Mouse (Mus musculus) kidney, postnatal 14 days (tissue): ENCODE data around the gene Ahcyl2.
A peak's percentile ranks its signal among the peaks of the same experiment; 100 is the strongest.
"Not testable (repeated sequence)": the region's sequence is repeated elsewhere in the genome, so short reads cannot be mapped to it uniquely, and the experiment has no call there.

Source experiments
- DNase-seq: peaks from one replicate; pipeline ENCODE4 v3.0.0; 2022; ENCODE audit warnings: mixed read lengths

The Ahcyl2 gene

DNA sequence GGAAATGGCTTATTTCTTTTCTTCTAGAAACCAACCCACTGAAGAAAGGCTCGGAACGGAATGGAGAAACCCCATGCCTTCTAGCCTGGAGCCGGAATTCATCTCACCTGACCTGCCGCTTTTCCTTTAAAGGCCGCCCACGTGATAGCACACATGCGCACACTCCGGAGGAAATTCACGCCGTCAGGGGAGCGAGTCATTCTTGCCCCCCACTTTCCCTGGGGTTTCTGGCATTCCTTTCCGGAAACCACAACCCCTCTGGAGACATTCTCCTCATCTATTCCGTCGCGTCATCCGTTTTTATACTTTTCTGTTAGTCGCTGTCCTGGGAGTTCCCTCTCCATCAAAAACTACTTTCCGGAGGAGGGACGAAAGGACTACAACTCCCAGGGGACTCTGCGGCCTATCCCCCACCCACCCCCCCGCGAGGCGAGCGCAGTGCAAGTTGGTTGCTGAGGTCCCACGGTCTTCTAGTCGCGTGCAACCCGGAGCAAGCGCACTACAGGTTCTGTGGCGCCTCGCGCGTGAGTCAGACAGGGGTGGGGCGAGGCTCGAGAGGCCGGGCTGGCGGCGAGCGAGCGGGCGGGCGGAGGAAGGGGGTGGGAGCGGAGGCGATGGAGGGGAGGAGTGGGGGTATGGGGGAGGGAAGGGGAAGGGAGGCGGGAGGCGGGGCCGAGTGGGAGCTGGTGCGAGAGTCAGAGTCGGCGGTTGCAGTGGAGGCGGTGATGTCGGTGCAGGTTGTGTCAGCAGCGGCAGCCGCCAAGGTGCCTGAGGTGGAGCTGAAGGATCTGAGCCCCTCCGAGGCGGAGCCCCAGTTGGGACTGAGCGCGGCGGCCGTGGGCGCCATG, at the start of gene Ahcyl2:
TSS of gene Ahcyl2 (plus strand) at position 199 of the 848 bp plus-strand sequence.
- peak; percentile 98 for DNase-seq

DNA sequence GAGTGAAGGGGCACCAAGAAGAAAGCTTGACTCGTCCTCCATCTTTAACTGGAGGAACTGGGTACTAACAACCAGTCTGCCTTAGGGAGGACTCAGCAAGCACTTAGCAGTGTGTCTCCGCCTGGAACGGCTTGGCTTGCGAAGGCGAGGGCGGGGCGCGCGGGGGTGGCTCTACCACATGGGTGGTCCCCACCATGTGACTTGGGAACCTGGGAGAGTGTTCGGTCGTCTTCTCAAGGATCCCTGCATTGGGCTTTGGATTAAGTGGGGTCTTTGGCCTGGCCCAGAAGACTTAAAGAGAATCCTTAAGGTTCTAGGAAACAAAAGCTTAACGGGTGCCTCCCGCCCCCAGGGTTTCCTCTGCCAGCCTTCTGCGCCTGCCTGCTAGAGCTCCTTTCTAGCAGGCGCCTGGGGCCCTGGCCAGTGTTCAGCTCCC, 48.9 kb upstream of the Ahcyl2 start:
- peak; percentile 20 for DNase-seq

DNA sequence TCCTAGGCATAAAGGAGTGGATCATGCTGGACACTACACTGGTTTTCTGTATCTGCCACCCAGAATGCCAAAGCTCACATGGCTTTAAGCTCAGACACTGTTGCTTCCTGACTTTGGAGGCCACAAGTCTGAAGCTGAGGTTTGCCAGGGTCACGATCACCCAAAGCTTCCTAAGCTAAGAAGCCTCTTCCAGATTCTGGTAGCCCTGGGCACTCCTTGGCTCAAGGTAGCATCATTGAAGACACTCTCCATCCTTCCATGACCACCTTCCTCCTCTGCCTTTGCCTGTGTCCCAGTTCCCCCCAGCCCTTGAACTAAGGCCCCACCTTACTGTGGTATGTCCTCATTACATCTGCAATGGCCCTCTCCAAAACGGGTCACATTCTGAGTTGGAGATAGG, 45.9 kb upstream of the Ahcyl2 start:
- no peak for DNase-seq

DNA sequence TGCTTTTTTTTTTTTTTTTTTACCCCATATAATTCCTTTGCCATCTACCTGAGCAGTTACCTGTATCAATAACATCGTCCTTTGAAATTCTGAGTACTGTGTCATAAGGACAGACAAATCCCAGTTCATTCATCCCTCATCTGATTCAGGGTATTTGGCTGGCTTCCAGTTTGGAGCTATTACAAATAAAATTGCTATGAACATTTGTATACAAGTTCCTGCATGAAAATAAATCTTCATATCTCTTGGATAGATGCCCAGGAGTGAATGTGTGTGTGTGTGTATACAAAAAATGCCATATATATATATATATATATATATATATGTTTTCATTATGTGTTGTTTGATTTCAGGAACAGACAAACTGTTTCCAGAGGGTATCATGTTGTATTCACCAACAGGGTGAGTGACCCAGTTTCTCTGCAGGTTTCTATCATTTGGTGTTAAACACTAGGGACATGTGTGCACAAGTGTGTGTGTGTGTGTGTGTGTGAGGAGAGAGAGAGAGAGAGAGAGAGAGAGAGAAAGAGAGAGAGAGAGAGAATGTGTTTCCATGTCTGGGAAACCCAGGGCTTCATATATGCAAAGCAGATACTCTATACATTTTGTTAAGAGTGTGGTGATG, 41.1 kb upstream of the Ahcyl2 start:
- no peak for DNase-seq

DNA sequence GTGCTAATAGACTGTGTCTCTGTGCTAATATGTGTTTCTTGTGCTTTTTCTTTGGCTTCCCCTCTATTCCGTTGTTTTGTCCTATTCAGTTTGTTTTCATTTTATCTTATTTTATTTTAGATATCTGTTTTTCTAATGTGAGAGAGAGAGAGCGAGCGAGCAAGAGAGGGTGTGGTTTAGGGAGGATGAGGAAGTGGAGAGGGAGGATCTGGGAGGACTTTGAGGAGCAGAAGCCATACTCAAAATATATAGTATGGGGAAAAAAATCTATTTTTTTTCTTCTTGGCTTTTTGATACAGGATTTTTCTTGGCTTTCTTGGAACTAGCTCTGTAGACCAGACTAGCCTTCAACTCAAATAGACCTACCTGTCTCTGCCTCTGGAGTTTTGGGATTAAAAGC, 39.8 kb upstream of the Ahcyl2 start:
- no peak for DNase-seq

DNA sequence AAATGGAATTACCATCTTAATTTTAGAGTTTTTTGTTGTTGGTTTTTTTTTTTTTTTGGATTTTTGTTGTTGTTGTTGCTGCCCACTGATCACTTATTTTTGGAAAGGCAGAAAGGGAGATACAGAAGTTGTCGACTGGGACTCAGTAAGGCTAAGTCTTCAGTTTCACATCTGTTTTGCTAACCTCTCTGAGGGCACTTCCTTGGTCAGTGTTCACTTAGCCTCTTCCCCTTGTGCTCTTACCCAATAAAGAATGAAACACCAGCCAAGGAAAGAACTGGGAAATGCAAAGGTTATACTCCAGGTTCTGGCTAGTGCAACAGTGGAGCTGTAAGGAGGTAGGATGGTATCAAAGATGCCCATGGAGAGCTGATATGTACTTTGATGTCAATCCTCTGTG, 38.3 kb upstream of the Ahcyl2 start:
- no peak for DNase-seq

DNA sequence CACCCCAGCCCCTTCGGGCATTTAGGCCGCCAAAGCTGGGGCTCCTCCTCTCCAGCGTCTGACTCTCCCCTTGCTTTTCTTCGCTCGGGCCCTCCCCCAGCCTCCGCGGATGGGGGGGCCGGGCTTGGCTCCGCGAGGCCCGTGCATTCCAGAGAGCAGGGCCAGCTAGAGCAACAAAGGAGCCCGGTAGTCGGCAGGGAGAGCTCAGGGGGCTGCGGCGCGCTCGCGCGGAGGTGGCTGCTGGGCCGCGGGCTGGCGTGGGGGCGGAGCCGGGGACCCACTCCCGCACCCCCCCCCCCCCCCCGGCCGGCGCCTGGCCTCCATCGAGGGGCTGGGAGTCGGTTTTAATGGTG, 32.5 kb upstream of the Ahcyl2 start, which contains the start of gene Smo:
TSS of gene Smo (plus strand) at position 168 of the 353 bp plus-strand sequence.
- peak; percentile 92 for DNase-seq

DNA sequence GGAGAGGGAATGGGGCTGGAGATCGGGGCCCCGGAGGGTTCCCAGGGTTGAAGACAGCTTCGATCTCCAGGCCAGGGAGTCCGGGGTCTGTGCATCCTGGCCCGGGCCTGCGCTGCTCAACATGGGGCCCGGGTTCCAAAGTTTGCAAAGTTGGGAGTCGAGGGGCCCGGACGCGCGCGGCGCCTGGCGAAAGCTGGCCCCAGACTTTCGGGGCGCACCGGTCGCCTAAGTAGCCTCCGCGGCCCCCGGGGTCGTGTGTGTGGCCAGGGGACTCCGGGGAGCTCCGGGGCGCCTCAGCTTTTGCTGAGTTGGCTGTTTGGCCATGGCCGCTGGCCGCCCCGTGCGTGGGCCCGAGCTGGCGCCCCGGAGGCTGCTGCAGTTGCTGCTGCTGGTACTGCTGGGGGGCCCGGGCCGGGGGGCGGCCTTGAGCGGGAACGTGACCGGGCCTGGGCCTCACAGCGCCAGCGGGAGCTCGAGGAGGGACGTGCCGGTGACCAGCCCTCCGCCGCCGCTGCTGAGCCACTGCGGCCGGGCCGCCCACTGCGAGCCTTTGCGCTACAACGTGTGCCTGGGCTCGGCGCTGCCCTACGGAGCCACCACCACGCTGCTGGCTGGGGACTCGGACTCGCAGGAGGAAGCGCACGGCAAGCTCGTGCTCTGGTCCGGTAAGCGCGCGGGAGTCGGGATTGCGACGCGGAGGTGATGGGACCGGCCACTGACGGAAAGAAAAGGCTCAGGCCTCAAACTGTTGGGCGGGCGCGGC, 31.9 kb upstream of the Ahcyl2 start:
- DNase-seq, result peak; percentile 78

DNA sequence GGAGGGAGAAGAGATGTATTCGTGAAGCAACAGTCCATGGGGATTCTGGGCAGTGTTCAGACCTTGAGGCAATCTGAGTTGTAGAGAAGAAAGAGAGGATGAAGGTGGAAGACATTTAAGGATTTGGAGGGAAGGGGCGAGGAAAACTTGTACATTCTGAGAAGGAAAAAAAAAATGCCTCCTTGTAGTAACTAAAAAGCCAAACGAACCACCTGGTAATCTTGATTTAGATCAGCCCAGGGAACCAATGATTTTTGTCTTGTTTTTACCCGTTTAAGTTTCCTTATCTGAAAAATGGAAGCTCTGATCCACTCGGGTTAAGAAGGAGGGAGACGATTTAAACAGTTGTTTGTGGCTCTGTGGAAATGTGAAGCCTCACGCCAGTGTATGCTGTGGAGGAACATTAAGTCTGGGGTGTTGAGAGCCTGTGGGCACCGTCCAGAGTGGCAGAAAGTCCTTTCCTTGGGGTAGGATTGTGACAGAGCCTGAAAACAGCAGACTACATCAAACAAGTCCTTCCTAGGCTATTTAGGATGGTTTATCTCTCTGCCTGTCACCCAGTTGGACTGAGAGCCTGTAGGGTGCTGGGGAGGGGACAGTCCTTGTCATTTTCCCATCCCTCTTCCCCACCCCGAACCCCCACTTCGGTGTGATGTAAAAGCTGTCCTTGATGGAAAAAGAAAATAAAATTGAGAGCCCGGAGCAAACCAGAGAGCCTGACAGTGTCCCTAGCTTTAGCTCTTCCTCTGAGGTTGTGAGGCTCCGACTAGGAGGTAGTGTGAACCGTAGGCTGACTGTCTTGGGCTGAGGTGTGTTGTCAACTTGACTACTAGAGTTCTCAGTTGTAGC, 31.0 kb upstream of the Ahcyl2 start:
- no peak for DNase-seq

DNA sequence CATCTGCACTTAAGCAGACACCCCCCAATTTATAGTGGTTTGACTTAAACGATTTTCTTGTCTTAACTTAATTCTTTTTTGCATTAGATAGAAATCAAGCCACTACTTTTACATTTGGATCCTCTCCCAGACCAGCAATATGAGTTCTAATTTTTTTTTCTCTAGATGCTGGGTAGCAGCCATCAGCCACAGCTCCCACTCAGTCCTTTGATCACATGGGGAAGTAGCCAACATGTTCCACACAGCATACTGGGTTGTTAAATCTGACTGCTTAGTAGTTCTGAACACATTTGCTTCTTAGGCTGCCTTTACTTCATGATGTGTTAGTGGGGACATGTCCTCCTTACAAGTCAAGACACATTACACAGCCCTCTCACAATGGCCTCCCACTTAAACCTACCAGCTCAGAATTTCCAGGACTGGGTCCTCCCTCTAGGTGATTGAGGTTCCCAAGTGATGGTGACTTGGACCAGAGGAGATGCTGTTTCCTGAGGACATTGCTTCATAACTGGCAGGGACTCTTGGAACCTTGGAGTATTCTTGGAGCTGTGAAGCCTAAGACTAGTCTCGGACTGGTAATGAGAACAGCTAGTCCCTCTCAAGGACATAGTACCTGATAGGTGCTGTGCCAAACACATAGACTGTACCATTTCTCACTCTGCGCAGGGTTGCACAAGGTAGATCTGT, 16.2 kb upstream of the Ahcyl2 start:
- no peak for DNase-seq

DNA sequence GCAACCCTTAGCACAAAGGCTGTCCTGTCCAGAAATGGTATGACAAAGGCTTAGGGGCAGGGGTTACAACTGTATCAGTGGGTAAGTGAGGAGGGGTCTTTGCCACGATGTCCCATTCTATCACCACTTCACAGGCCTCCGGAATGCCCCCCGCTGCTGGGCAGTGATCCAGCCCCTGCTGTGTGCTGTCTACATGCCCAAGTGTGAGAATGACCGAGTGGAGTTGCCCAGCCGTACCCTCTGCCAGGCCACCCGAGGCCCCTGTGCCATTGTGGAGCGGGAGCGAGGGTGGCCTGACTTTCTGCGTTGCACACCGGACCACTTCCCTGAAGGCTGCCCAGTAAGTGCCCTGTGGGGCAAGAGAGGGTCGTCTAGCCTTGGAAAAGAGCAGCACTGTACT, 14.5 kb upstream of the Ahcyl2 start:
- DNase-seq, result no peak

DNA sequence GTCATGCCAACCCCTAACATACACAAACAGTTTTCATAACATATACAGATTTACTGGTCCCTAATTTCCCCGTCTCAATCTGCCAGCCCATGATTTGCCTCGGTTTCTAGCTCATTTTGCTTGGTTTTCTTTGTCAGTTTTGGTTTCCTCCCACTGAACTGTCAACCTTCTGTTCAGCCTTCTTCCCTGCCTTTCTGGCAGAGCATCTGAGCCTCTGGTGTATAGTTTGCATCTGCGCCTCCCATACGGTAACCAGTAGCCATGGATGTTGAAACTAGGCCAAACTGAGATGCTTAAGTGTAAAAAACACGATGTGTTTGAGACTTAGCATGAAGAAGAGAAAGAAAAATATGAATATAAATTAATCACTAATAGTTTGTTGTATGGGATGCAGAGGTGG, 11.8 kb upstream of the Ahcyl2 start:
- DNase-seq, result no peak

DNA sequence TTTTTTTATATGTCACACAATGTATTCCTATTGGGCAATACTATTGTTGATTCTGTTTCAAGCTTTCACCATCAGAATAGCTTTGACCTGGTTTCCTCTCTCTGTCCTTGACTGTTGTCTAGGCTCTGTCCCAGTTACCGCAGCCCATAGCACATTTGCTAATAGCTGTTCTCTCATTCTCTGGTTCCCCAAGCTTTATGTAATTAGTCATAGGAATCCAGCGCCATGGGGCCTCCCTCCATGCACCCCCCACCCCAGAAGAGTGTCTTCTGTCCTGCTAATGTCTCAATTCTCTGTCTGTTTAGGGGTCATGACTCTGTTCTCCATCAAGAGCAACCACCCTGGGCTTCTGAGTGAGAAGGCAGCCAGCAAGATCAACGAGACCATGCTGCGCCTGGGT, 11.3 kb upstream of the Ahcyl2 start:
- no peak for DNase-seq

DNA sequence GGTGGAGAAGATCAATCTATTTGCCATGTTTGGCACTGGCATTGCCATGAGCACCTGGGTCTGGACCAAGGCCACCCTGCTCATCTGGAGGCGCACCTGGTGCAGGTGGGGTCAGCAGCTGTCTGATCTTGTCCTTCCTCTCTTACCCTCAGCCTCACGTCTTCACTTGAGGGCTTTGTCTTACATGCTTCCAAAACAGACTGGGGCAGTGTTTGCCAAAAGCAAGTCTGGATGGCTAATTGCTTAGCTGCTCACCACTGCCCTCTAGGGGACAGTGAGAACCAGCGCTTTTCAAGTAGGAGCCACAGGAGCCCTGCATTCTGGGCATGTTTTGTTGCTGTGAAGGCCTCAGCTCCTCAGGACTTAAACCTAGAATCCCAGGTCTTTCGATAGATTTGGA, 9.4 kb upstream of the Ahcyl2 start:
- peak; percentile 81 for DNase-seq

DNA sequence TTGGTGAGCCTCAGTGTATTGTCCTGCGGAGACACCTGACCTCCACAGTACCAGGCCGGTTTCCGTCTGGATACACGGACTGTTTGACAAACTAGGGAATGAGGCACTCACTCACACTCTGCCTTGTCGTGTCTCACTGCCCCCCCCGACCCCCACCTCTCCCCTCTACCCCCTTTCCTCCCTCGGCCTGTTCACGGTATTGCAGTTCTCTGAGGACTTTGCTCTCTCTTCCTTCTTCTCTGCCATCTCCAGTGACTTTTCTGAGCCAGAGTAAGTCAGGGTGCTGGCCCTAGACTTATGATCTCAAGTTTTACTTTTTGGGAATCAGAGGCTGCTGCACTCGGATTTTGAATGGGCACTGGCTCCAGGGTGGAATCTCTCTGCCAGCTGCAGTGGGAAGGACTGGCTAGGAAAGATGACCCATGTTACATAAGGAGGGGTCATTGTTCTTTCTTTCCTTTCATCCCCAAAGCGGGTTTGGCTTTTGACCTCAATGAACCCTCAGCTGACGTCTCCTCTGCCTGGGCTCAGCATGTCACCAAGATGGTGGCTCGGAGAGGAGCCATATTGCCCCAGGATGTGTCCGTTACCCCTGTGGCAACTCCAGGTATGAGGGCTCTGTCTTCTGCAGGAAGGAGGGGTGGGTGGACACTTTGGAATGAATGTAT, 8.7 kb upstream of the Ahcyl2 start:
- DNase-seq, result no peak

DNA sequence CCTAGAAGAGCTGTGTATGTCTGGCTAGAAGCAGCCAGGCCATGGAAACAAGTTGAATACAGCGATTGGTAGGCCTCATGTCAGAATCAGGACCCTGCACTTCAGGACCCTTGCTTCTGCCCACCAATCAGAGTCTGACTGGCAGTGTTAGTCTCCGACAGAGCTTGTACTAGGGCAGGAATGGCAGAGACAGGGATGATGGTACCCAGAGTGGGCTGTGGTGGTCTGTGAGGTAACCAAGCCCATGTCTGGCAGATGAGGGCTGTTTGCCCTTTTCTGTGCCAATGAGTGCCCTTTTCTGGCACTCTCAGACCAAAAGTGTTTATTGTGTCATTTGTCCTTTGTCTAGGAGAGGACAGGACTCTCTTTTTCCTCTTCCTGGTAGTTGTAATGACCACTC, 7.4 kb upstream of the Ahcyl2 start:
- DNase-seq, result not testable (repeated sequence)

DNA sequence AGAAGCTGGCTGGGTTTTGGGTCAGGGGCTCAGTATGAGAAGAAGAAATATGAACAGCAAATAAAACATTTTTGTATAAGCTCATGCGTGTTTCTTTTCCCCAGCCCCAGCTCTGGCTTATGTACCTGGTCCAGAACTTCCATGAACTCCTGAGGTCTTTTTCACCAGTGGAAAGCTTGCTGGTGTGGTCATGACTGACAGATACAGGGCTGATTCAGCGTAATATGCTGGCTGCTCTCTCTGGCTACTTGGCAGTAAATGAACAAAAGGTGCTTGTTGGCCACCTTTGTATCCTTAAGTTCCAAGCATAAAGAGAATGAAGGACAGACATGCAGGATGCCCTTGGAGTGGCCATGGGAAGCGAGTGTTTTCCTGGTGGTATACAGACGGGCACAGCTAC, 6.5 kb upstream of the Ahcyl2 start:
- DNase-seq, result no peak

DNA sequence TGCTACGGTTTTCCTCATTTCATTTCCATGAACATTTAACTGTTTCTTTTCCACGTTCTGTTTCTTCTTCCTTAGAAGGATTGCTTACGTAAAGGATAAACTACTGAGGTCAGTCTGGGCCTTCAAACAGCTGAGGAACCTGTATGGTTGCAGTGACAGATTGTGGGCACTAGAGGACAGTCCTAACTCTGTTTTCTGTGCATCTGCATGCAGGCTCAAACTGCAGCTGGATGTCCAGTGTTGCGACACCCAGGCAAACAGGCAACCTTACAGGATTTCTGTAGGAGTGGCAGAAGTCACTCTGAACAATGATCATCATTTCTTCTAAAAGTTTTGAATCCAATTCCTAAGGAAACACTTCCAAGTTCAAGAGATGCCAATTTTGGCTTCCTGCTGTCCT, 5.3 kb upstream of the Ahcyl2 start:
- peak; percentile 52 for DNase-seq

DNA sequence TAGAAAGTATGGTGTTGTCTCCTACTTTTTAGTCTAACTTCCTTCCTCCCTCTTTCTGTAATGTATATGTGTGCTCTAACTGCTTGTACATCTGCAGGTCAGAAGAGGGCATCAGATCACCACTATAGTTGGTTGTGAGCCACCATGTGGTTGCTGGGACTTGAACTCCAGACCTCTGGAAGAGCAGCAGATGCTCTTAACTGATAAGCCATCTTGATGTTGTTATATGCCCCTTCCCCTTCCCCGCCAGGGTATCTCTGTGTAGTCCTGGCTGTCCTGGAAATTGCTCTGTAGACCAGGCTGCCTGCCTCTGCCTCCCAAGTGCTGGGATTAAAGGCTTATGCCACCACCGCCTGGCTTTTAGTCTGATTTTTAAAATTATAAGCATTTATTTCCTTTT, 937 bp upstream of the Ahcyl2 start:
- no peak for DNase-seq

DNA sequence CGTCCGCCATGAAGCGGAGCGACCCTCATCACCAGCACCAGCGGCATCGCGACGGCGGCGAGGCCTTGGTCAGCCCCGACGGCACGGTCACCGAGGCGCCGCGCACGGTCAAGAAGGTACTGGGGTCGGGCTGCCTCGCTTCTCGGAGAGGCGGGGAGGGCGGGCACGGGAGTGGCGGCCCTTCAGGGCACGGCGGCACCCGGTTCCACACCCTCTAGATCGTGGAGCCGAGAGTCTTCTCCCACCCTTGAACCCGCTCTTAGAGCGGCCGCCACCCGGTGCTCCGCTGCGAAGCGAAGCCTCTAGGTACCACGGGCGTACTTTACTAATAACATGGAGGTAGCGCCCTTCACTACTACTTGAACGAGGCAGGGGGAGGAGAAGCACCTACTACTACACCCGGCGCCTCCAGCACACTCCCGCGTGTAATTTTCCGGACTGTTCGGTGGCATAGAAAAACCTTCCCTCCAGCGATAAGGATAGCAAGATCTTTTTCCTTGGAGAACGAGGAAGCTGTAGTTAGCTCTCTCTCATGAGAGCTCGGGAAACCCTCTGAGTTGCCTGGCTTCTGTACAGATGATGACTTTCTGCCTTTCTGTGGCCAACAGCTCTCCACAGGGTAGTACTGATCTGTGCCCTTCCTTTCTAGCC, 1.1 kb downstream of the Ahcyl2 start:
- no peak for DNase-seq
